Mouse (Mus musculus): ENCODE data around the gene Aebp2.
A peak's percentile ranks its signal among the peaks of the same experiment; 100 is the strongest.

Gene Aebp2

GRCm38 (mm10) chr6:140696192-140696879 lies 73.9 kb downstream of the Aebp2 start:
- DNase-seq (ENCODE audit: low read depth, low spot score) = no peak

DNA sequence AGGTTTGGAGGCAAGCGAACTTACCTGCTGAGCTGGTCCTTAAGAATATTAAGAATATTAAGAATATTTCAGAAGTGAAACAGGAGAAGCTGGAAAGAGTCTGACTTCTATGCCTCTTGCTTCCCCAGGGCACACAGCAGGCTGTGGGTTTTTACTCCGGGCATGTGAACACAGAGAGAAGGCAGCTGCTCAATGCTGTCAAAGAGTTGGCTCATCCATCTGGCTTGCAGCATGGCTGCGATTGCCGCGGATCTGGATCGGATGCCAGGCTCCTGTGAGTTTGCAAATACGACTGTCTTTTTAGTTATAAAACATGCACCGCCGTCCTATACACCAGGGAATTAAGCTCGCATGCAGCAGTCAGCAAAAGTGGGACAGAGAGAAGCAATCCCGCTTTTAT lies 75.5 kb downstream of the Aebp2 start:
- no peak for DNase-seq (ENCODE audit: low read depth, low spot score)

DNA sequence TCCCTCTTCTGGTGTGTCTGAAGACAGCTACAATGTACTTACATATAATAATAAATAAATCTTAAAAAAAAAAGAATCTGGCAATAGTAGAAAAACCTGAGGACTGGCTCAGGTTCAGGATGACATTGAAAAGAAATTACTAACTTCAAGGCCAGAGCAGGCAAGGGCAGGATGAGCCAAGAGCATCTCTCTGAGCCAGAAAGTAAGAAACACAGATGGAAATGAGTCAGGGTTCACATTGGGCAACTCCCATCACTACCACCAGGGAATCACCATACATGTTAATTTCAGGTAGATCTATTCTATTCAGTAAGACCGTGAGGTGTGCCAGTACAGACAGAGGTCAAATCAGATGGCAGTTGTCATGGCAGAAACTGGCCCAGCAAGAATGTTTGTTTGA lies 76.1 kb downstream of the Aebp2 start:
- DNase-seq (ENCODE audit: low read depth, low spot score) = no peak

GRCm38 (mm10) chr6:140701259-140701658 lies 78.8 kb downstream of the Aebp2 start:
- no peak for DNase-seq (ENCODE audit: low read depth, low spot score)

DNA sequence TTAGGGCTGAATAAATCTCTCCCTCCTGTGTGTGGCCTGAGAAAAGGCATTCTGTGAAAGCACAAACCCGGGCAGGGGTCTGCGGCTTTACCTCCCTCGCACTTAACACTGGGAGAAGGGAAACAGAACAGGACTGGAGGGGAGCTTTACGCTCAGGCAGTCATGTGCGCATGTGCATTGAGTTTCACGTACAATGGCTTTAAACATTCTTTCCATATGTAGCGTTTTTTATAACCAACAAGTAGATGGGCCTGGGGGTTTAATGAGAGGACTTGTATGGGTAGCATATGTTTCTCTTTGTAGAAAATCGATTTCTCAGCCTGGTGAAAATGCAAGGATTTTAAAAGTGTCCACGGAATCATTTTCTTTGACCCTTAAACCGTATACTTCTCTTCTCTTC lies 82.7 kb downstream of the Aebp2 start:
- DNase-seq (ENCODE audit: low read depth, low spot score) = no peak

- no peak for DNase-seq (ENCODE audit: low read depth, low spot score)
Measured at GRCm38 (mm10) chr6:140706056-140706455, 83.6 kb downstream of the Aebp2 start.

GRCm38 (mm10) chr6:140708059-140708458 lies 85.6 kb downstream of the Aebp2 start:
- DNase-seq (ENCODE audit: low read depth, low spot score) = no peak

- DNase-seq (ENCODE audit: low read depth, low spot score) = no peak
Measured at GRCm38 (mm10) chr6:140709415-140710107, 87.1 kb downstream of the Aebp2 start.

- peak; percentile 52 for DNase-seq (ENCODE audit: low read depth, low spot score)
Measured at GRCm38 (mm10) chr6:140712754-140713153, 90.3 kb downstream of the Aebp2 start.

- peak; percentile 65 for DNase-seq (ENCODE audit: low read depth, low spot score)
Measured at GRCm38 (mm10) chr6:140714905-140715365, 92.5 kb downstream of the Aebp2 start.

- no peak for DNase-seq (ENCODE audit: low read depth, low spot score)
Measured at GRCm38 (mm10) chr6:140722058-140722457, 99.6 kb downstream of the Aebp2 start.
